Mouse (Mus musculus): ENCODE measurements around the gene Foxd2. TPM values are rescaled to one million over a fixed set of nuclear protein-coding genes. Genes with fewer than 3 reads are reported as not detected.
A peak's percentile ranks its signal among the peaks of the same experiment; 100 is the strongest.

The Foxd2 gene
- polyA plus RNA-seq, 1 experiment from 2014 or later: 3.6 TPM

DNA sequence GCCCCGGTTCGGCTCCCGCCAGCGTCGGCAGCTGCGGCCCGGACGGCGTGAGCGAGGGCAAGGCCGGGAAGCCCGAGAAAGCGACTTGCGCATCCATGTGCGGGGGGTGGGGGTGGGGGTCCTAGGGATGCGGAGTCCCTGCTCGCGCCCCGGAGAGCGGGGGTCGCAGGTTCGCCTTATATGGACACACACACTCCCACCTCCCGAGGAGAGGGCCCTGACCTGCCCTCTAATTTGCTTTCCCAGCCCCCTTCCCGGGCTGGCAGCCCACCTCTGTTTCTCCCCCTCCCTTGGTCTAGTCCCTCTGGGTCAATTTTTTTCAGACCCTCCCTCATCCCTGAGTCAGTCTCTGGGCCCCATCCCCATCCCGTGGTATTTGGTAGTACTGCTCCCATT is 17.2 kb upstream of the Foxd2 start, which contains the start of gene Foxe3:
Foxe3 (minus strand) TSS at position 97 of the 396 bp plus-strand sequence.
- ATAC-seq (replicated peaks; ENCODE audit: insufficient number of reproducible peaks, low FRiP score, low TSS enrichment, low read depth) (0 out of 2 replicates have a peak, but pooled peaks have one; percentile 39), DNase-seq (ENCODE audit: low spot score) (no peak)
- Histone ChIP-seq H3K4me1 (ENCODE audit: control insufficient read depth, insufficient read depth, low read length) (no peaks in the 10 kb centered on the region; the same call in none of the 2 replicates), H3K27me3 (ENCODE audit: control insufficient read depth, insufficient read depth, low read length) (peaks cover 59% of the 10 kb centered on the region), H3K4me2 (ENCODE audit: low read depth, low read length) (peak within 1 kb of the TSS; percentile 82), H3K36me3 (replicated peaks; ENCODE audit: control insufficient read depth, insufficient read depth, low read depth, low read length) (no peaks in the 10 kb centered on the region), H3K9me3 (replicated peaks; ENCODE audit: control insufficient read depth, low read length) (no peaks in the 10 kb centered on the region), H3K9ac (replicated peaks; ENCODE audit: low read length) (peak within 1 kb of the TSS; percentile 13; the same call in 1 of the 2 replicates), H3K27ac (replicated peaks; ENCODE audit: low read depth, low read length) (no peak within 1 kb of the TSS), H3K4me3 (ENCODE audit: low read depth, low read length) (peak within 1 kb of the TSS; percentile 41)
- WGBS: under 1% methylated on average over 25 of the region's 25 CpGs

DNA sequence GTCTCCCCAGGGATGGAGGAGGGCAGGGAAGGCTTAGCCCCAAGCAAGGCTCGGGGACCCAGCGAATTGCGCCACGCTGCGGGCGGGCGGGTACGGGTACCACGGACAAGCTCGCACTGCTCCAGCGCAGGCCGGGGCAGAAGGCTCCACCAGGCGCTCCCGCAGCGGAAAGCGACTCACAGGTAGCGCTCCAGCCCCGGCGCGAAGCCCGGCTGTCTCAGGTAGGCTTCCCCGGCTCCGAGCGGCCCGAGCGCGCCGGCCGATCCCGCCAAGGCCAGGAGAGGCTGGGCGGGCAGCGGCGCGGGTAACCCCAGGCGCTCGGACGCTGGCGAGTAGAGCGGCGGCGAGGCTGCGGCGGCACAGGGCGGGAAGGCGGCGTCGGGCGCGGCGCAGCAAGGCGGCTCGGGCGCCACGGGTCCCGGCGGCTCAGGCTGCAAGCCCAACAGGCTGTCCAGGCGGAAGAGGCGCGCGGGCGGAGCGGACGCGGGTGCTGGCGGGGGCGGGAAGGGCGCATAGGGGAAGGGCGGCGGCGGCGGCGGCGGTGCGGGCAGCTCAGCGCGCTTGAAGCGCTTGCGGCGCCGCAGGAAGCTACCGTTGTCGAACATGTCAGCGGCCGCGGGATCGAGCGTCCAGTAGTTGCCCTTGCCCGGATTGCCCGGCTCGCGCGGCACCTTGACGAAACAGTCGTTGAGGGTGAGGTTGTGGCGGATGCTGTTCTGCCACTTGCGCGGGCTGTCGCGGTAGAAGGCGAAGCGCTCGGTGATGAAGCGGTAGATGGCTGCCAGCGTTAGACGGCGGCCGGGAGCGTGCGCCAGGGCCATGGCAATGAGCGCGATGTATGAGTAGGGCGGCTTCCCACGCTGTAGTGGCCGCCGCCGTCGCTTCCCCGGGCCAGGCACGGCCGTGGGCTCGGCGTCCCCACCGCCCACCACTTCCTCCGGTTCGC is 16.6 kb upstream of the Foxd2 start:
- DNase-seq (ENCODE audit: low spot score) (peak; percentile 51), ATAC-seq (replicated peaks; ENCODE audit: insufficient number of reproducible peaks, low FRiP score, low TSS enrichment, low read depth) (peak; percentile 37; the same call in 1 of the 2 replicates)
- peaks cover 59% of the 10 kb centered on the region for H3K27me3 ChIP-seq (ENCODE audit: control insufficient read depth, insufficient read depth, low read length)
- H3K4me3 ChIP-seq (ENCODE audit: low read depth, low read length): peak overlapping the region; percentile 41
- H3K9ac ChIP-seq (replicated peaks; ENCODE audit: low read length): peak overlapping the region; percentile 13; the same call in 1 of the 2 replicates
- no peak overlapping the region for H3K27ac ChIP-seq (replicated peaks; ENCODE audit: low read depth, low read length)
- peak overlapping the region; percentile 82 for H3K4me2 ChIP-seq (ENCODE audit: low read depth, low read length)
- H3K36me3 ChIP-seq (replicated peaks; ENCODE audit: control insufficient read depth, insufficient read depth, low read depth, low read length): no peaks in the 10 kb centered on the region
- no peaks in the 10 kb centered on the region; the same call in none of the 2 replicates for H3K4me1 ChIP-seq (ENCODE audit: control insufficient read depth, insufficient read depth, low read length)
- under 1% methylated on average over 121 of the region's 125 CpGs for WGBS
- no peaks in the 10 kb centered on the region for H3K9me3 ChIP-seq (replicated peaks; ENCODE audit: control insufficient read depth, low read length)

DNA sequence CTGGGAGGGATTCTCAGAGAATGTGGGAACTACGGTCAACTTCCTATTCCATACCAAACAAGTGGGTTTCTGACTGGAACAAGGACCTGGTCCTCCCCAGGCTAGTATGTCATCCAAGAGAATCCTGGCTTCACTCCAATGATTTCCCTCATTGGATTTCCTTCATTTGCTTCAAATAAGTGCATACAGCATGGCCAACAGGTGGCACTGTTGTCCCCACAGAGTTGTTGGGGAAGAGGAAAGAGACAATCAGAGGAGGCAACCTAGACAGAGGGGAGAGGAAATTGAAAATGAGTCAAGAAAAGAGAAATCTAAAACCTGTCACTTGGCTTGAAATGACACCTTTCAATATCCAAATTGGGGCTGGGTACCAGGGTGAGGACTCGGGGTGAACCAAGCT is 8.4 kb upstream of the Foxd2 start:
- ATAC-seq (replicated peaks; ENCODE audit: insufficient number of reproducible peaks, low FRiP score, low TSS enrichment, low read depth): no peak
- H3K27ac ChIP-seq (replicated peaks; ENCODE audit: low read depth, low read length): no peak overlapping the region
- H3K4me2 ChIP-seq (ENCODE audit: low read depth, low read length): no peak overlapping the region
- H3K4me1 ChIP-seq (ENCODE audit: control insufficient read depth, insufficient read depth, low read length): no peaks in the 10 kb centered on the region
- H3K4me3 ChIP-seq (ENCODE audit: low read depth, low read length): no peak overlapping the region
- no peak overlapping the region for H3K9ac ChIP-seq (replicated peaks; ENCODE audit: low read length)
- peaks cover 37% of the 10 kb centered on the region for H3K27me3 ChIP-seq (ENCODE audit: control insufficient read depth, insufficient read depth, low read length)
- no peaks in the 10 kb centered on the region for H3K36me3 ChIP-seq (replicated peaks; ENCODE audit: control insufficient read depth, insufficient read depth, low read depth, low read length)
- peak; percentile 76 for DNase-seq (ENCODE audit: low spot score)
- WGBS: 47% methylated on average over 2 of the region's 2 CpGs
- no peaks in the 10 kb centered on the region for H3K9me3 ChIP-seq (replicated peaks; ENCODE audit: control insufficient read depth, low read length)

- no peak for DNase-seq (ENCODE audit: low spot score)
- H3K36me3 ChIP-seq (replicated peaks; ENCODE audit: control insufficient read depth, insufficient read depth, low read depth, low read length): no peaks in the 10 kb centered on the region
- WGBS: 48% methylated on average over 4 of the region's 4 CpGs
Observed at GRCm38 (mm10) chr4:114916056-114916455, 7.4 kb upstream of the Foxd2 start.

DNA sequence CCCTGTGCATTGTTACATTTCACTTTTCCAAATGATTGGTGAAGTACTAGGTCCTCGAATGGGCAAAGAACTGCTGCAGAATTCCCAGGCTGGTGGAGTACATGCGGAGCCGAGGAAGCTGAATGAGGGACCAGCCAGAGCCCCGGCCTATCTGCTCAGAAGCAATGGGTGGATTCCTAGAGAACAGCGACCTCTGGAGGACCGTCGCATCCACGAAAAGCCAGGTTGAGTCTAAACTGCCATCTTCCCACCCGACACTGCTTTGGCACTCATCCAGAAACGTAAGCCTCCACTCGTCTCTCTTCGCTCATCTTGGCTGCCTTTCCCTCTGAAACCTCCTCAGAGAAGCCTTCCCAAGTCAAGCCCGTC is 4.9 kb upstream of the Foxd2 start:
- 4% methylated on average over 13 of the region's 13 CpGs for WGBS

More at GRCm38 (mm10) chr4:114916056-114916455, 7.4 kb upstream of the Foxd2 start:
- no peaks in the 10 kb centered on the region for H3K9me3 ChIP-seq (replicated peaks; ENCODE audit: control insufficient read depth, low read length)
- peaks cover 44% of the 10 kb centered on the region for H3K27me3 ChIP-seq (ENCODE audit: control insufficient read depth, insufficient read depth, low read length)
- no peak overlapping the region for H3K4me2 ChIP-seq (ENCODE audit: low read depth, low read length)
- no peak for ATAC-seq (replicated peaks; ENCODE audit: insufficient number of reproducible peaks, low FRiP score, low TSS enrichment, low read depth)
- no peaks in the 10 kb centered on the region for H3K4me1 ChIP-seq (ENCODE audit: control insufficient read depth, insufficient read depth, low read length)
- no peak overlapping the region for H3K27ac ChIP-seq (replicated peaks; ENCODE audit: low read depth, low read length)
- H3K9ac ChIP-seq (replicated peaks; ENCODE audit: low read length): no peak overlapping the region
- H3K4me3 ChIP-seq (ENCODE audit: low read depth, low read length): no peak overlapping the region

GRCm38 (mm10) chr4:114912705-114913593 is 4.3 kb upstream of the Foxd2 start:
- peak overlapping the region; percentile 8; the same call in 1 of the 2 replicates for H3K4me3 ChIP-seq (ENCODE audit: low read depth, low read length)
- ATAC-seq (replicated peaks; ENCODE audit: insufficient number of reproducible peaks, low FRiP score, low TSS enrichment, low read depth) (no peak), DNase-seq (ENCODE audit: low spot score) (no peak)
- no peaks in the 10 kb centered on the region for H3K4me1 ChIP-seq (ENCODE audit: control insufficient read depth, insufficient read depth, low read length)
- no peak overlapping the region; the same call in 1 of the 2 replicates for H3K9ac ChIP-seq (replicated peaks; ENCODE audit: low read length)
- no peak overlapping the region for H3K27ac ChIP-seq (replicated peaks; ENCODE audit: low read depth, low read length)
- 7% methylated on average over 35 of the region's 35 CpGs for WGBS
- no peaks in the 10 kb centered on the region for H3K9me3 ChIP-seq (replicated peaks; ENCODE audit: control insufficient read depth, low read length)
- H3K4me2 ChIP-seq (ENCODE audit: low read depth, low read length): peak overlapping the region; percentile 32; the same call in 1 of the 2 replicates
- H3K36me3 ChIP-seq (replicated peaks; ENCODE audit: control insufficient read depth, insufficient read depth, low read depth, low read length): no peaks in the 10 kb centered on the region
- peaks cover 68% of the 10 kb centered on the region for H3K27me3 ChIP-seq (ENCODE audit: control insufficient read depth, insufficient read depth, low read length)

More for the DNA sequence above, 4.9 kb upstream of the Foxd2 start:
- peak; percentile 87 for DNase-seq (ENCODE audit: low spot score)
- Histone ChIP-seq H3K27me3 (ENCODE audit: control insufficient read depth, insufficient read depth, low read length) (peaks cover 63% of the 10 kb centered on the region), H3K36me3 (replicated peaks; ENCODE audit: control insufficient read depth, insufficient read depth, low read depth, low read length) (no peaks in the 10 kb centered on the region), H3K9ac (replicated peaks; ENCODE audit: low read length) (no peak overlapping the region), H3K4me3 (ENCODE audit: low read depth, low read length) (no peak overlapping the region), H3K9me3 (replicated peaks; ENCODE audit: control insufficient read depth, low read length) (no peaks in the 10 kb centered on the region), H3K4me1 (ENCODE audit: control insufficient read depth, insufficient read depth, low read length) (no peaks in the 10 kb centered on the region), H3K4me2 (ENCODE audit: low read depth, low read length) (no peak overlapping the region), H3K27ac (replicated peaks; ENCODE audit: low read depth, low read length) (no peak overlapping the region)
- ATAC-seq (replicated peaks; ENCODE audit: insufficient number of reproducible peaks, low FRiP score, low TSS enrichment, low read depth): no peak

- H3K9ac ChIP-seq (replicated peaks; ENCODE audit: low read length): peak overlapping the region; percentile 65
- no peaks in the 10 kb centered on the region for H3K4me1 ChIP-seq (ENCODE audit: control insufficient read depth, insufficient read depth, low read length)
- H3K4me3 ChIP-seq (ENCODE audit: low read depth, low read length): peak overlapping the region; percentile 63
- H3K27ac ChIP-seq (replicated peaks; ENCODE audit: low read depth, low read length): no peak overlapping the region; the same call in 1 of the 2 replicates
- H3K9me3 ChIP-seq (replicated peaks; ENCODE audit: control insufficient read depth, low read length): no peaks in the 10 kb centered on the region
- H3K4me2 ChIP-seq (ENCODE audit: low read depth, low read length): peak overlapping the region; percentile 76
- H3K27me3 ChIP-seq (ENCODE audit: control insufficient read depth, insufficient read depth, low read length): peaks cover 76% of the 10 kb centered on the region
- WGBS: under 1% methylated on average over 20 of the region's 20 CpGs
- no peaks in the 10 kb centered on the region for H3K36me3 ChIP-seq (replicated peaks; ENCODE audit: control insufficient read depth, insufficient read depth, low read depth, low read length)
- DNase-seq (ENCODE audit: low spot score) (peak; percentile 85), ATAC-seq (replicated peaks; ENCODE audit: insufficient number of reproducible peaks, low FRiP score, low TSS enrichment, low read depth) (no peak)
Observed at GRCm38 (mm10) chr4:114909602-114910484, 1.2 kb upstream of the Foxd2 start.
